ENCODE assay signal across 8 mouse cellular contexts in the genomic region with DNA sequence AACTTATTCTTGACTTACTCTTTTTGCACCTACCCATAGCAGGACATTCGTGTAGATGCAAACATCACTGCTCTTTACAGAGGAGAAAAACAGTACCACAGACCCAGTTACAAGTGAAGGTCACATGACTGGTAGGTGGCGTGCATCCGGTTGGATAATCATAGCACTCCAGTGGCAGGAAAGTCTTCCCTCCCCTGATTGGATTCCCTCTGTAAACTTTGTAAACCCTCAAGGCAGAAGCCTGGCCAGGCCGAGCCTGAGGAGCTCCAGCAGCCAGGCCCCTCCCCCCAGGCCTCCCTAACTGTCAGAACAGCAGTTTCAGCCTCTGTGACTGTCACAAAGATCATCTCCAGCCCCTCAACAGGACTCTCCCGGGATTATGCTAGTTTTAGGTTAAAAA. TPM values are rescaled to one million over a fixed set of nuclear protein-coding genes. Genes with fewer than 3 reads are reported as not detected.
A peak's percentile ranks its signal among the peaks of the same experiment; 100 is the strongest.
DNase-seq lines count a peak whose midpoint lies in the region; ATAC-seq and TF ChIP-seq lines count a peak whose summit lies in the region.

No protein-coding gene starts in this region.

- peaks cover 2% of the 10 kb centered on the region; the same call in 1 of the 2 replicates for H3K36me3 ChIP-seq in spleen, adult 2 months (ENCODE audit: control insufficient read depth, insufficient read depth, low read length)
- H3K36me3 ChIP-seq in heart, postnatal 0 days (replicated peaks; ENCODE audit: control insufficient read depth, insufficient read depth, low read length), result no peaks in the 10 kb centered on the region
- peaks cover 5% of the 10 kb centered on the region; the same call in 1 of the 2 replicates for H3K36me3 ChIP-seq in liver, embryonic 12.5 days
- H3K36me3 ChIP-seq in stomach, embryonic 16.5 days (ENCODE audit: control insufficient read depth, insufficient read depth, low read length), result no peaks in the 10 kb centered on the region

- TF ChIP-seq EP300 in heart, postnatal 0 days (IDR thresholded peaks at IDR 0.05; ENCODE audit: low read depth), result no peak

- TF ChIP-seq CTCF in spleen, adult 2 months (IDR thresholded peaks at IDR 0.05; ENCODE audit: extremely low read depth, insufficient read depth, insufficient read length, insufficient replicate concordance), result no peak
- no peak for TF ChIP-seq CTCF in heart, postnatal 0 days (IDR thresholded peaks at IDR 0.05; ENCODE audit: low read depth)

- H3K9me3 ChIP-seq in heart, postnatal 0 days (replicated peaks; ENCODE audit: control insufficient read depth, low read length), result no peaks in the 10 kb centered on the region
- no peaks in the 10 kb centered on the region for H3K9me3 ChIP-seq in liver, embryonic 12.5 days (replicated peaks)
- no peaks in the 10 kb centered on the region for H3K9me3 ChIP-seq in stomach, embryonic 16.5 days (replicated peaks; ENCODE audit: control insufficient read depth, low read length)

- no peaks in the 10 kb centered on the region for H3K27me3 ChIP-seq in spleen, adult 2 months (ENCODE audit: control insufficient read depth, insufficient read depth, low read length)
- no peaks in the 10 kb centered on the region for H3K27me3 ChIP-seq in heart, postnatal 0 days (ENCODE audit: control insufficient read depth, insufficient read depth, low read length)
- no peaks in the 10 kb centered on the region for H3K27me3 ChIP-seq in liver, embryonic 12.5 days (replicated peaks)
- no peaks in the 10 kb centered on the region for H3K27me3 ChIP-seq in stomach, embryonic 16.5 days (ENCODE audit: control insufficient read depth, insufficient read depth, low read length)

- H3K4me3 ChIP-seq in spleen, adult 2 months (ENCODE audit: extremely low read depth, insufficient read depth, insufficient read length), result no peak overlapping the region
- H3K4me3 ChIP-seq in heart, postnatal 0 days (ENCODE audit: low read depth, low read length), result no peak overlapping the region
- no peak overlapping the region for H3K4me3 ChIP-seq in liver, embryonic 12.5 days
- no peak overlapping the region; the same call in 1 of the 2 replicates for H3K4me3 ChIP-seq in stomach, embryonic 16.5 days (replicated peaks; ENCODE audit: low read length)

- H3K9ac ChIP-seq in heart, postnatal 0 days (replicated peaks; ENCODE audit: low read depth, low read length), result no peak overlapping the region
- no peak overlapping the region for H3K9ac ChIP-seq in liver, embryonic 12.5 days
- H3K9ac ChIP-seq in stomach, embryonic 16.5 days (ENCODE audit: low read length), result no peak overlapping the region

- H3K4me2 ChIP-seq in heart, postnatal 0 days (ENCODE audit: low read depth, low read length), result no peak overlapping the region; the same call in 1 of the 2 replicates
- H3K4me2 ChIP-seq in liver, embryonic 12.5 days, result peak overlapping the region; percentile 43
- peak overlapping the region; percentile 33 for H3K4me2 ChIP-seq in stomach, embryonic 16.5 days (ENCODE audit: low read depth, low read length)

- 27% methylated on average over 5 of the region's 5 CpGs for WGBS in spleen, adult 2 months
- 16% methylated on average over 5 of the region's 5 CpGs for WGBS in heart, postnatal 0 days
- WGBS in liver, embryonic 12.5 days (ENCODE audit: insufficient replicate concordance), result 9% methylated on average over 5 of the region's 5 CpGs
- 16% methylated on average over 5 of the region's 5 CpGs for WGBS in stomach, embryonic 16.5 days

- no peak for TF ChIP-seq POLR2A in spleen, adult 2 months (IDR thresholded peaks at IDR 0.05; ENCODE audit: low read depth, low read length)

- peaks cover 1% of the 10 kb centered on the region; the same call in 1 of the 2 replicates for H3K4me1 ChIP-seq in spleen, adult 2 months (ENCODE audit: control insufficient read depth, insufficient read depth, insufficient read length)
- peaks cover 5% of the 10 kb centered on the region; the same call in 1 of the 2 replicates for H3K4me1 ChIP-seq in heart, postnatal 0 days (ENCODE audit: control insufficient read depth, insufficient read depth)
- peaks cover 20% of the 10 kb centered on the region for H3K4me1 ChIP-seq in liver, embryonic 12.5 days
- peaks cover 10% of the 10 kb centered on the region for H3K4me1 ChIP-seq in stomach, embryonic 16.5 days (ENCODE audit: control insufficient read depth, insufficient read depth, low read length)

- ATAC-seq in heart, postnatal 0 days (ENCODE audit: insufficient read depth, low read depth), result peak; percentile 66
- ATAC-seq in liver, embryonic 12.5 days, result no peak
- peak; percentile 68; the same call in 1 of the 2 replicates for ATAC-seq in stomach, embryonic 16.5 days (ENCODE audit: insufficient read depth, low FRiP score)
- ATAC-seq in CD4-positive, CD25-positive, alpha-beta regulatory T cell, adult 4 months, result no peak

- DNase-seq in spleen, adult 2 months (ENCODE audit: low read depth in 1 of 2, low spot score in 2 of 2), result no peak
- no peak for DNase-seq in spleen, postnatal 14 days (ENCODE audit: low spot score in 2 of 2)
- peak; percentile 54 for DNase-seq in heart, postnatal 0 days (ENCODE audit: low spot score)
- no peak for DNase-seq in spleen, adult 12 weeks (ENCODE audit: low spot score)
- DNase-seq in right cerebral cortex, postnatal 14 days, result no peak

- peak overlapping the region; percentile 55; the same call in 1 of the 2 replicates for H3K27ac ChIP-seq in spleen, adult 2 months (ENCODE audit: insufficient read depth, low read length)
- peak overlapping the region; percentile 57 for H3K27ac ChIP-seq in heart, postnatal 0 days (ENCODE audit: low read depth)
- peak overlapping the region; percentile 70 for H3K27ac ChIP-seq in liver, embryonic 12.5 days
- H3K27ac ChIP-seq in stomach, embryonic 16.5 days (ENCODE audit: low read length), result peak overlapping the region; percentile 64

RNA-seq across cellular contexts. Expression of gene Scand1, which starts 12.2 kb away (rescaled TPM):
- polyA plus RNA-seq in spleen, adult 2 months (2012; rRNA removed), result 167 and 366 TPM in 2 replicates
- 214 and 265 TPM in 2 replicates for total RNA-seq in heart, postnatal 0 days (2014; rRNA removed; ENCODE audit: low replicate concordance)
- 82.3 and 90.2 TPM in 2 replicates for polyA plus RNA-seq in heart, postnatal 0 days (2015; fragmentation: Nextera tagmentation; extraction: Ambion mirVana)
- polyA plus RNA-seq in liver, embryonic 12.5 days (2016; fragmentation: Nextera tagmentation; extraction: Ambion mirVana), result 57.4 and 65.1 TPM in 2 replicates
- 27.2 and 31.3 TPM in 2 replicates for polyA plus RNA-seq in stomach, embryonic 16.5 days (2015; fragmentation: Nextera tagmentation; extraction: Ambion mirVana)
- 1 to 10 TPM; 1.6 to 2.7 TPM for polyA plus RNA-seq in CD4-positive, CD25-positive, alpha-beta regulatory T cell, adult 4 months (2017; shearing (Covaris generic))

RNA-seq across cellular contexts. Expression of gene Cnbd2, which starts 12.6 kb away (rescaled TPM):
- polyA plus RNA-seq in spleen, adult 2 months (2012; rRNA removed), result 2.0 and 2.2 TPM in 2 replicates
- 0.12 and 1.1 TPM in 2 replicates for total RNA-seq in heart, postnatal 0 days (2014; rRNA removed; ENCODE audit: low replicate concordance)
- 3.3 and 3.7 TPM in 2 replicates for polyA plus RNA-seq in heart, postnatal 0 days (2015; fragmentation: Nextera tagmentation; extraction: Ambion mirVana)
- 2.0 TPM in 2 replicates for polyA plus RNA-seq in liver, embryonic 12.5 days (2016; fragmentation: Nextera tagmentation; extraction: Ambion mirVana)
- polyA plus RNA-seq in stomach, embryonic 16.5 days (2015; fragmentation: Nextera tagmentation; extraction: Ambion mirVana), result 2.4 and 3.3 TPM in 2 replicates
- 1 to 10 TPM; 6.3 to 8.8 TPM for polyA plus RNA-seq in CD4-positive, CD25-positive, alpha-beta regulatory T cell, adult 4 months (2017; shearing (Covaris generic))

Comparison
In these comparisons a context has a peak if more than half of its experiments do, and no peak if none do; other contexts are left out.
1. ATAC-seq: peak in heart, postnatal 0 days (single experiment) and stomach, embryonic 16.5 days (single experiment); none in liver, embryonic 12.5 days (single experiment) and CD4-positive, CD25-positive, alpha-beta regulatory T cell, adult 4 months (single experiment).
2. Peak in every context shown above with its lines, with median percentiles within 50 percentile points of each other: H3K27ac ChIP-seq.